Mouse (Mus musculus): ENCODE measurements at regions not wholly inside any gene's neighbourhood (a gene's known extent, or its start where the extent isn't known, plus 50 kb on each side); places are given as distances from the start of the nearest gene placed in this dataset.

- no peak for TF ChIP-seq CTCF (IDR thresholded peaks at IDR 0.05; ENCODE audit: control insufficient read depth, insufficient read depth, insufficient replicate concordance, low read depth, low read length)
- TF ChIP-seq POLR2A (IDR thresholded peaks at IDR 0.05; ENCODE audit: control insufficient read depth, low read depth, low read length): no peak
Observed at GRCm38 (mm10) chr2:133351306-133351705, 200.7 kb upstream of the Bmp2 start.

Measured in testis, adult 2 months (tissue).